Mouse (Mus musculus) kidney, adult 9 months (tissue): ENCODE measurements around the gene Tspan5.
A peak's percentile ranks its signal among the peaks of the same experiment; 100 is the strongest.

ENCODE experiments used
- DNase-seq: peaks from one replicate; pipeline ENCODE4 v3.0.0; 2022

Tspan5 gene

GRCm38 (mm10) chr3:138813139-138813810 lies 71.3 kb downstream of the Tspan5 start:
- DNase-seq, result no peak

GRCm38 (mm10) chr3:138814457-138814856 lies 72.5 kb downstream of the Tspan5 start:
- no peak for DNase-seq

- no peak for DNase-seq
Measured at GRCm38 (mm10) chr3:138815127-138815837, 73.3 kb downstream of the Tspan5 start.

- no peak for DNase-seq
Measured at GRCm38 (mm10) chr3:138816888-138817656, 75.1 kb downstream of the Tspan5 start.

- DNase-seq, result no peak
Measured at GRCm38 (mm10) chr3:138819862-138820261, 77.9 kb downstream of the Tspan5 start.

- DNase-seq, result peak; percentile 49
Measured at GRCm38 (mm10) chr3:138820296-138820695, 78.3 kb downstream of the Tspan5 start.

GRCm38 (mm10) chr3:138821886-138822445 lies 80.0 kb downstream of the Tspan5 start:
- no peak for DNase-seq

- no peak for DNase-seq
Measured at GRCm38 (mm10) chr3:138823857-138824256, 81.9 kb downstream of the Tspan5 start.

GRCm38 (mm10) chr3:138825296-138825695 lies 83.3 kb downstream of the Tspan5 start:
- DNase-seq, result no peak

- DNase-seq, result no peak
Measured at GRCm38 (mm10) chr3:138826243-138826800, 84.3 kb downstream of the Tspan5 start.

- DNase-seq, result peak; percentile 35
Measured at GRCm38 (mm10) chr3:138832827-138833517, 91.0 kb downstream of the Tspan5 start.

GRCm38 (mm10) chr3:138834174-138834573 lies 92.2 kb downstream of the Tspan5 start:
- DNase-seq, result no peak

- no peak for DNase-seq
Measured at GRCm38 (mm10) chr3:138836937-138837336, 94.9 kb downstream of the Tspan5 start.

GRCm38 (mm10) chr3:138837651-138838050 lies 95.7 kb downstream of the Tspan5 start:
- DNase-seq, result no peak

- no peak for DNase-seq
Measured at GRCm38 (mm10) chr3:138839656-138840055, 97.7 kb downstream of the Tspan5 start.

- no peak for DNase-seq
Measured at GRCm38 (mm10) chr3:138841288-138841687, 99.3 kb downstream of the Tspan5 start.

- no peak for DNase-seq
Measured at GRCm38 (mm10) chr3:138843180-138843579, 101.2 kb downstream of the Tspan5 start.

GRCm38 (mm10) chr3:138843641-138844040 lies 101.6 kb downstream of the Tspan5 start:
- DNase-seq, result no peak

- no peak for DNase-seq
Measured at GRCm38 (mm10) chr3:138845820-138846219, 103.8 kb downstream of the Tspan5 start.

- no peak for DNase-seq
Measured at GRCm38 (mm10) chr3:138847809-138848208, 105.8 kb downstream of the Tspan5 start.

- DNase-seq, result no peak
Measured at GRCm38 (mm10) chr3:138849755-138850301, 107.8 kb downstream of the Tspan5 start.

GRCm38 (mm10) chr3:138851876-138852275 lies 109.9 kb downstream of the Tspan5 start:
- no peak for DNase-seq
